Mouse (Mus musculus): ENCODE measurements around the gene Wdr59. TPM values are rescaled to one million over a fixed set of nuclear protein-coding genes. Genes with fewer than 3 reads are reported as not detected.
A peak's percentile ranks its signal among the peaks of the same experiment; 100 is the strongest.

The Wdr59 gene
- total RNA-seq, 2 experiments from 2014 or later = 13.3 to 16.4 TPM

- no peak for DNase-seq
These were observed 29.4 kb downstream of the Wdr59 start for GRCm38 (mm10) chr8:111492508-111492907.

- DNase-seq = no peak
These were observed 30.7 kb downstream of the Wdr59 start for GRCm38 (mm10) chr8:111491191-111491590.

- DNase-seq = no peak
These were observed 31.8 kb downstream of the Wdr59 start for GRCm38 (mm10) chr8:111490034-111490591.

- DNase-seq = no peak
These were observed 41.2 kb downstream of the Wdr59 start for GRCm38 (mm10) chr8:111480691-111481090.

GRCm38 (mm10) chr8:111477761-111478465 is 44.0 kb downstream of the Wdr59 start:
- DNase-seq = no peak

GRCm38 (mm10) chr8:111471526-111472081 is 50.3 kb downstream of the Wdr59 start:
- DNase-seq = no peak

GRCm38 (mm10) chr8:111469013-111469412 is 52.9 kb downstream of the Wdr59 start:
- DNase-seq = peak; percentile 40

- no peak for DNase-seq
These were observed 56.6 kb downstream of the Wdr59 start for GRCm38 (mm10) chr8:111465341-111465740.

GRCm38 (mm10) chr8:111464526-111464925 is 57.4 kb downstream of the Wdr59 start:
- peak; percentile 59 for DNase-seq

- DNase-seq = no peak
These were observed 72.2 kb downstream of the Wdr59 start for GRCm38 (mm10) chr8:111449671-111450070.

GRCm38 (mm10) chr8:111445960-111446660 is 75.8 kb downstream of the Wdr59 start:
- no peak for DNase-seq

GRCm38 (mm10) chr8:111445558-111445957 is 76.3 kb downstream of the Wdr59 start:
- DNase-seq = no peak

GRCm38 (mm10) chr8:111444245-111444644 is 77.6 kb downstream of the Wdr59 start:
- DNase-seq = no peak

- DNase-seq = peak; percentile 85
These were observed 82.7 kb downstream of the Wdr59 start for GRCm38 (mm10) chr8:111439189-111439588.

GRCm38 (mm10) chr8:111435071-111435828 is 86.6 kb downstream of the Wdr59 start:
- DNase-seq = no peak

GRCm38 (mm10) chr8:111424646-111425045 is 97.2 kb downstream of the Wdr59 start:
- DNase-seq = peak; percentile 9

GRCm38 (mm10) chr8:111424181-111424580 is 97.7 kb downstream of the Wdr59 start:
- DNase-seq = peak; percentile 65

- no peak for DNase-seq
These were observed 99.3 kb downstream of the Wdr59 start for GRCm38 (mm10) chr8:111422614-111423013.

GRCm38 (mm10) chr8:111419171-111419570 is 102.7 kb downstream of the Wdr59 start:
- no peak for DNase-seq

GRCm38 (mm10) chr8:111418601-111419000 is 103.3 kb downstream of the Wdr59 start:
- DNase-seq = peak; percentile 47

GRCm38 (mm10) chr8:111417222-111417621 is 104.7 kb downstream of the Wdr59 start:
- DNase-seq = no peak

GRCm38 (mm10) chr8:111403391-111403790 is 118.5 kb downstream of the Wdr59 start:
- peak; percentile 15 for DNase-seq
